Mouse (Mus musculus): ENCODE measurements around the gene Klf13.

DNA sequence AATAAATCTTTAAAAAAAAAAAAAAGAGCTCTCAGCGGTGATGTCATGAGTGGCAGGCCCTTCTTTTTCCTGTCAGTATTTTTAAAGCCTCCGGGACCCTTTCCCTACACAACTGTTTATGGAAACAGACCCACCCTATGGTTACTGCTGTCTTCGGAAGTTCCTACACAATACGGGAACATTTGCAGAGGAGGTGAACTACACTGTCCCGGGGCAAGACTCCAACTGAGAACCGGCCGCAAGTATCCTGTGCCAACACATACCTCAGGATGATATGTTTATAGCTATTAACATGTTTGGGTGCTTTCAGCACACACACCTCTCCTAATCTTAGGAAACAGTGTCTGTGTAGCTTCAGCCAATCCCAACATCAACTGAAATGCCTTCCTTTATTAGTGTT lies 53.7 kb downstream of the Klf13 start:
- TF ChIP-seq CTCF (IDR thresholded peaks at IDR 0.05; ENCODE audit: low read depth) (no peak), EP300 (optimal IDR thresholded peaks at IDR 0.05) (no peak)
